Mouse (Mus musculus): ENCODE data around the gene Ddx10. TPM values are rescaled to one million over a fixed set of nuclear protein-coding genes. Genes with fewer than 3 reads are reported as not detected.

Ddx10 gene
- total RNA-seq (2021): 10 to 100 TPM; 20.6 to 23.4 TPM

- peak; percentile 97 for DNase-seq
- intact Hi-C loops (cut with DNase I): no loop called here
Measured at GRCm38 (mm10) chr9:53247953-53248397, at the start of gene Ddx10. Gene Ddx10 (minus strand): TSS chr9:53248053.

DNA sequence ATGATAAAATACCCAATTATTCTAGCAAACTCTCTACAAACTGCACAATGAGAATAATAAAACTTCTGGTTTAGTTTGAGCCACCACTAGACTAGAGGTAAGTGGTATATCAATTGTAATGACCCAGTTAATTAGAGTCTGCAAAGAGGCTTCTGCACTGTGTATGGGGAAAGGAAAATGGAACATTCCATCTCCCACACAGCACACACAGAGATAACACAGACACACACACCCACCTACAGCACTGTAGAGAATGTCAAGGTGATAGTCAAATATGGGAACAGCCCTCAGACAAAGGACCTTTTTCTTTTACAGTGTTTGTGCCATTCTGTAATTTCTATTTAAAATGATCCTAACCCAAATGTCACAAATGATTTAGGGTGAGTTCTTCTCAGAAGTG is 45.0 kb upstream of the Ddx10 start:
- DNase-seq: no peak

GRCm38 (mm10) chr9:53290006-53290405 is 42.2 kb upstream of the Ddx10 start:
- intact Hi-C loops (cut with DNase I): no loop called here
- DNase-seq: no peak

More for the DNA sequence above, 45.0 kb upstream of the Ddx10 start:
- intact Hi-C loops (cut with DNase I): no loop called here

GRCm38 (mm10) chr9:53286793-53287192 is 38.9 kb upstream of the Ddx10 start:
- DNase-seq: no peak
- intact Hi-C loops (cut with DNase I): no loop called here

- intact Hi-C loops (cut with DNase I): no loop called here
- DNase-seq: no peak
Measured at GRCm38 (mm10) chr9:53278997-53279396, 31.1 kb upstream of the Ddx10 start.

GRCm38 (mm10) chr9:53276381-53276780 is 28.5 kb upstream of the Ddx10 start:
- DNase-seq: no peak
- intact Hi-C loops (cut with DNase I): no loop called here

- no peak for DNase-seq
- intact Hi-C loops (cut with DNase I): no loop called here
Measured at GRCm38 (mm10) chr9:53272714-53273113, 24.9 kb upstream of the Ddx10 start.

- DNase-seq: no peak
- intact Hi-C loops (cut with DNase I): no loop called here
Measured at GRCm38 (mm10) chr9:53272207-53272606, 24.4 kb upstream of the Ddx10 start.

- DNase-seq: no peak
- intact Hi-C loops (cut with DNase I): no loop called here
Measured at GRCm38 (mm10) chr9:53271281-53272022, 23.6 kb upstream of the Ddx10 start.

GRCm38 (mm10) chr9:53269466-53269755 is 21.6 kb upstream of the Ddx10 start:
- intact Hi-C loops (cut with DNase I): no loop called here
- no peak for DNase-seq

GRCm38 (mm10) chr9:53268731-53269465 is 21.0 kb upstream of the Ddx10 start:
- intact Hi-C loops (cut with DNase I): no loop called here
- DNase-seq: peak; percentile 20

DNA sequence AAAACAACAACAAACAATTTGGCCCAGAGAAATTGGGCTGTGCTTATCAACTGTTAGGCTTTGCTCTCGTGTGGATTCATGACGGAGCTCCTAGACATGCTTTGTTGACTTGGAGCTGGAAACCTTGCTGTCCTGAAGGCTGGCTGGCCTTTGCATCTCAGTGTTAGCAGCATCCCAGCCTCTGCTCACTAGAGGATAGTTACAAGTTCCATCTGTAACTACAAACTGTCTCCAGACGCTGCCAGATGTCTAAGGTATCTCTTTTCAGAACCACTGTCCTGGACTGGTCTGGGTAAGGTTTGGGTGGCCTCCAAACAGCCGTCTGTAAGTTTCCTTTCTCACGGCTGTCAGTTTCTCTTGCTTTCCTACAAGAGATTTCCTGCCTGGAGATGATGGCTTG is 20.2 kb upstream of the Ddx10 start:
- intact Hi-C loops (cut with DNase I): no loop called here
- DNase-seq: no peak

GRCm38 (mm10) chr9:53265589-53265988 is 17.7 kb upstream of the Ddx10 start:
- intact Hi-C loops (cut with DNase I): no loop called here
- DNase-seq: no peak

- no peak for DNase-seq
- intact Hi-C loops (cut with DNase I): no loop called here
Measured at GRCm38 (mm10) chr9:53264387-53264786, 16.5 kb upstream of the Ddx10 start.

DNA sequence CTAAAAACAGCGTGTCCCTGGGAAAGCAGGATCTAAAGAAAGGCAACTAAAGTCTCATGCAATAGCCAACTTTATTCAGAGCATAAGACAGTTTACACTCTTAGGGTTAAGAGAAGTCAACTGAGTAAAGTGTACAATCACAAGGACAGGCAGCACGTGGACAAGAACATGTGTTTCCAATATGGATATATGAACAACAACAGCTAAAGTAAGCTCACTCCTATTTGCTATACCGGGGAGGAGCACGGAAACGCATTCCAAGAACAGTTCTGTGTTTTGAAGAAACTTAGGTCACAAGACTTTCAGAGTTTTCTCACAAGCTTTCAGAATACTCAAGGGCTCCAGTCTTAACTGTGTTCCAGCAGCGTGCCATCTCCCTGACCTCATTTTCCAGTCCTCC is 10.3 kb upstream of the Ddx10 start:
- intact Hi-C loops (cut with DNase I): loop anchor here (5.0 to 10.0 kb wide), 2 partner anchors 134 to 207 kb away; no protein-coding TSS in a partner anchor
- no peak for DNase-seq

- no peak for DNase-seq
- intact Hi-C loops (cut with DNase I): loop anchor here (5.0 to 10.0 kb wide), 2 partner anchors 135 to 207 kb away; no protein-coding TSS in a partner anchor
Measured at GRCm38 (mm10) chr9:53257772-53258171, 9.9 kb upstream of the Ddx10 start.

DNA sequence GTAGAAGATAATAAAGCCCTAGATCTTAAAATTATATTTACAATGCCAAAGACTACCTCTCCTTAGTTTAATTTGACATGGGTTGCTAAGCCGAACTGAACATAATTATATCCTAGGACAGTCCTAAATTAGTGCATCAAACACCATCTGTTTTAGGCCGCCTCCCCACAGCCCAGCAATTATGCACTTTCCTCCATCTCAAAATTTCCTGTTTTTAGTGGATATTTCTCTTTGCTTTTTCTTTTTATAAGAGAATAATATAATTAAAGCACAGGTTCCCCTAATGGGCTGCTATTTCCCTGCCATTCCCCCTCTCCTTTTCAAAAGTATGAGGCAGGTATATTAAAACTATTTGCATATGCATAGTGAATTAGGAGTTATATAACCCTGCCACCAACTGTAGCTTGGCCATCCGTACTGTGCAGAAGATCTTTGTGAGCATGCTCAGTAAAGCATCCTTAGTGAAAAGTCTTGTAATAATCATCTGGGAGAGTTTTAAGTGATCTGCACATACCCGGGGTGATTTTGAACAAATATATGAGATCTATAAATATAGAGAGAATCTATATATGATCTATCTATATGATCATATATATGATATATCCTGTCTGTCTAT is 8.9 kb upstream of the Ddx10 start:
- intact Hi-C loops (cut with DNase I): loop anchor here (5.0 to 10.0 kb wide), 2 partner anchors 136 to 208 kb away; no protein-coding TSS in a partner anchor
- DNase-seq: no peak

DNA sequence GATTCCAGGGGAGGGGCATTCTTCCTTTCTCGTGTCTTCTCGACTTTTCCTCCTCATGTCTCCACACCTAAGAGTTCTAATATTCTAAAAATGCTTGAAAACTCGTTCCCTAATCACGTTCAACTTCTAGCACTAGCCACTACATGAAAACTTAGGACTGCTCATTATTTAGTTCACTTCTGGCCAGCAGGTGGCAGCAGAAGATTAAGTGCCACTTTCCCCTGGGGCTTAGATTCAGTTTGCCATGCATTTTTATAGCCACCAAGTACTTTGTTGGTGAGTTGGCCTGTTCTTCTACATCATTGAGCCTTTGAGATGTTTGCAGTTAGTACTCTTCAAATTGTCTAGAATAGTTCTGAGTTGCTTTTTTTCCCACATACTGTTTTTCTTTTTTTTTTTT is 6.5 kb upstream of the Ddx10 start:
- intact Hi-C loops (cut with DNase I): loop anchor here (10.0 kb wide), 1 partner anchor 210 kb away; no protein-coding TSS in a partner anchor
- DNase-seq: peak; percentile 73

DNA sequence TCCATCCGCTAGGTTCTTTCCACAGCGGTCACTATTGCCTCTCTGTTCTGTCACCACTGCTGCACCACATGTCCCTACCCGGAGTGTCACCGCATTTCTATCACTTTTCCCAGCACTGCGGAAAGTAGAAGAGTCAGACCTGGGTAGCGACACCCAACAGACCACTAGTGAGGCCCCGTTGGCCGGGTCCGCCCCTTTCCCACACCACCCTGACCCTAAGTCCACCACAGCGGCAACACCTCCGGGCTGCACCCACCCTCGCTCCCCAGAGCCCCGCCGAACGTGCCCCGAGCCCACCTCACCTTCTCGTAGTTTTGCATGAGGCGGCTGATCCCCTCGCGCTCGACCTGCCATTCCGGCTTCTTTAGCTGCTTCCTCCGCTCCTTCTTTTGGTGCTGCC is 337 bp downstream of the Ddx10 start:
- intact Hi-C loops (cut with DNase I): no loop called here

DNA sequence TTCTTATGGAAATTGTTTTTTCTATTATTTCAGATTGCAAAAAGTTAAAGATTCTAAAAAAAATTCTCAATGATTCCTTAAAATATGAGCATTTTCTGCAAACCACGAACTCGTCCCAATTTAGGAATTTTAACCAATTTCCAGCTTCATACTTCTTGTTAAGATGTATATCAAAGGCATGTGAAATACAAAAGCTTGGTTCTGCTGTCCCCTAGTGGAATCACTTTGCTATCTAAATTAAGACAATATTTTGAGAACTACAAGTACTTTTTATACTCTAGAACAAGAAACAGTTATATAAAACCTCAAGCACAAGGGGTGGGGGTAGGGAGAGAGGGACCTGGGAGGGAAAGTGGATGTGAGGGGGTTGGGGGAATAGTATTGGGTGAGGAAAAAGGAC is 29.7 kb downstream of the Ddx10 start:
- intact Hi-C loops (cut with DNase I): loop anchor here (5.0 to 10.0 kb wide), 2 partner anchors 543 to 921 kb away; partner anchors contain the start of gene AI593442
- no peak for DNase-seq

More for the DNA sequence above, 337 bp downstream of the Ddx10 start:
- peak; percentile 8 for DNase-seq

- DNase-seq: no peak
- intact Hi-C loops (cut with DNase I): no loop called here
Measured at GRCm38 (mm10) chr9:53208283-53208682, 39.6 kb downstream of the Ddx10 start.

Measured in left cerebral cortex, postnatal 4 days (tissue).